Mouse (Mus musculus) retina, embryonic 14.5 days (tissue): ENCODE results near the gene Amph.
A peak's percentile ranks its signal among the peaks of the same experiment; 100 is the strongest.

Experiments
- DNase-seq: peaks from one replicate; pipeline ENCODE4 v3.0.0-alpha.2; 2015; ENCODE audit warnings: low spot score

Amph gene

DNA sequence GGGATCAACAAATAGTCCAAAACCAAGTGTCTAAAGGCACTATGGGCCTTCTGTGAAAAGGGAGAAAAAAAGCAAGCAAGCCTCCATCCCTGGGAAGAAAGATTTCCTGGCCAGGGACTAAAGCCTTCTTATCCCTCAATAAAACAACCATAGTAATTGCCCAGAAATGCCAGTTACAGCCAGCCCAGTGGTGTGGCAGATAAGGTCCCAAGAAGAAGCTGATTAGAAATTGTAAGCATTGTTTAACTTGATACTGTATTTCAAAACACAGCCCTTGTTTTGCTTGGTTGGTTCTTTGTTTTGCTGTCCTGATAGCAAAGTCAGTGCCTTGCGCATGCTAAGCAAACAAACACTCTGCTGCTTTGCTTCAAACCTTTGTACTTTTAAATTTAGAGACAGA lies 191.8 kb downstream of the Amph start:
- no peak for DNase-seq

DNA sequence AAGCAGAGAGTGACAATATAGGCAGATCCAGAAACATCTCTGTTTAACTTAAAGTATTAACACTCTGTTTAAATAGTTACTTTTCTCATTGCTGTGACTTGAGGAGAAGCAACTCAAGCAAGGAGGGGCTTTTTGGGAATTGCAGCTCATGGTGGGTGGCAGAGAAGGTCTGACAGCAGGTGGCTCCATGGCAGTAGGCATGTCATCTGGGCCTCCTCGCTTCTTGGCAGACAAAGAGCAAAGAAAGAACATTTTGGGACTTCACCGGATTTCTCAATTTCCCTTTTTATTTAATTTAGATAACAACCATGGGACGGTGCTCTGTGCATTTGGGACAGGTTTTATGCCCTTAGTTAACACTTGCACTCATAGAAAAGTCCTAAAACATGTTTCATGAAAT lies 195.8 kb downstream of the Amph start:
- no peak for DNase-seq

DNA sequence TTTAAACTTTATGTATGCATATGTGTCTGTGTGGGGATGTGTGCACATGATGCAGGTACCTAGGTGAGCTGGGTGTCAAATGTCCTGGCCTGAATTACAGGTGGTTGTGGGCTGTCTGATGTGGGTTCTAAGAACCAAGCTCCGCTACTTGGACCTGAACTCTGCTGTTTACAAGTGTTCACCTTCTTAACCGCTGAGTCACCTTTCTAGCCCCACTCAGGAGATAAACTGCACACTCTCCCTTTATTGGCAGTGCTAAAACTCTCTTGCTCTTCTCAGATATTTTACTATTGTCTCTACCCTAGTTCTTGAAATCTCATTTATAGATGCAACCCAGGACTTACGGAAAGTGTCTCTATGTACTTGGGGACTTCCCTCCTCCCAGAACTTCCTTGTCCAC lies 199.5 kb downstream of the Amph start:
- no peak for DNase-seq

DNA sequence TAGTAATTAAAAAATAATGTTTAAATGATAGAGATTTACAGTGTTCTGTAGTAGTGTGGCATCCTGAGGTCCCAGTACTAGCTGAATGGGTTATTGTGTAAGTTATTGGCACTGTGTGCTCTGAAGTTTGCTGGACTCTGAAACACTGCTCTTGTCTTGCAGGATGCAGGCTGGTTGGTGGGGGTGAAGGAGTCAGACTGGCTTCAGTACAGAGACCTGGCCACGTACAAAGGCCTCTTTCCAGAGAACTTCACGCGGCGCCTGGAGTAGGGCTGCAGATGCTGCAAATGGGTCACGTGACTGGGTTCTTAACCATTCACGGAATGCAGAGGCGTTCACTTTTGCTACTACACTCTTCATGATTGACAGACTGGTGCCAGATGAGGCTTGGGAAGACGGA lies 201.6 kb downstream of the Amph start:
- DNase-seq = no peak

DNA sequence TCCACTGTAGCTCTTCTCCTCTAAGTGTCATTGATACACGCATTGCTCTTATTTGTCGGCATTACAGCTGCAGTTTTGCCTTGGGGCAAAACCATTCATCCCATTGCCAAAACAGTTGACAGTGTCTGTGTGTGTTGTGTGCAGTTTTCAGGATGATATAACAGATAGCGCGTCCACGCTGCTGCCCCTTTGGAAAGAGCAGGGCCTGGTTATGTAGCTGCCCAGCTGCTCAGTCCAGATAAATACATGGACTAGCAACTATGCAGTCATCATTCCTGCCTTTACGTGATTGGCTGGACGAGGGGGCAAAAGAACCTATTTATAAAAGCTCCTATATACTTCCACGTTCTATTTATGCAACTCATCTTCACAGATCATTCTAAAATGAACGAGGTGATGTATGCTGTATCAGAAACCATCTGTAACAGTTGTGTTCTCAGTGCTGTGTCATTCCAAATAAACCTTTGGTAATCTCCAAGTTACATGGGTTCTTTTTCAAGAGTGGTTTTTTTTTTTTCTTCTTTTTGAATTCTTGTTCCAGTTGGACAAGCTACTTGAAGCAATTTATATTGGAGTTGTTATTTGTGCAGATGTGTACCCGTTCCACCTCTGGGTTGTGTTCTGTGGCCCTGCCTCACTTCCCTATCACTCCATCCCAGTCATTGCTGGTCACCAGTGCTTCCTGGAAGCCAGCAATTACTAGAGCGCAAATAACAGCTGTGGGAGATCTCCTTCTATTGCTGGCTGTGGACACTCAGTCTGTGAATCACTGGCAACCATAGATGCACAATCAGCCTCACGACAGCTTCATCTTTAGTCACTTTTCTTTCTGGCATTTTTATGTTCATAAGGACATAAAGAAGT lies 202.7 kb downstream of the Amph start:
- no peak for DNase-seq

DNA sequence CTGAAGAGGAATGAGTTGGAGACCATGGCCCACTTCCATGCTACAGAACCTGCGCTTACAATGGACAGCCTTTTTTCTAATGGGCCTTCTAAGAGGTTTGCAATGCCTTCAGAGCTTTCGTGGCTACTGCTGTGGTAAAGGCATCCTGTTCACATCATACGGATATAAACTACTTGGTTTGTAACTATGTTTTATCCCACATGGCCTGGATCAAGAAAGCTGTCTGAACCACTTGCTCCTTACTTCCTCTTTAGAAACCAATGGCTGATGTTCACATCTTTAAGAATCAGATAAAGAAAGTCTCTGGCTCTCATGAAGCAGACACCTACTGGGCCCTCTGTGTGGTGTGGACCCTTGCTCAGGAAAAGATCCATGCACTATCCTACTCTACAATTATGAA lies 204.1 kb downstream of the Amph start:
- DNase-seq = no peak

DNA sequence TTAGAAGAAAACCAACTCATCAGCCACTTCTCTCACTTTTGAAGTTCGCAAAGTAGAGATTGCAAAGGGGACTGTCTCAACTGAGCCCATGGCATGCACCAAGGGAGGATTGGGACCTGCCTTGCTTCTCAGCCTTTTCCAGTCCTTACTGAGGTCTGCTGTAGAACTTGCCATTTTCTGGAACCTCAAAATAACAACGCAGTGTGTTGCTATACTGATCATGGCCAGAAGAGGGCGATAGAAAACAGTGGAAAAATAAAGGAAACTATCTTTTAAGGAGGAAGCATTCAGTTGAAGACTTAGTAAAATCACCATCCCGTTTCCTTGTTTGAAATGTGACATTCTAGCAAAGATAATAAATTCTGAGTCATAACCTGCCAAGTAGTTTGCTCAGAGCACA lies 210.5 kb downstream of the Amph start:
- peak; percentile 66 for DNase-seq

DNA sequence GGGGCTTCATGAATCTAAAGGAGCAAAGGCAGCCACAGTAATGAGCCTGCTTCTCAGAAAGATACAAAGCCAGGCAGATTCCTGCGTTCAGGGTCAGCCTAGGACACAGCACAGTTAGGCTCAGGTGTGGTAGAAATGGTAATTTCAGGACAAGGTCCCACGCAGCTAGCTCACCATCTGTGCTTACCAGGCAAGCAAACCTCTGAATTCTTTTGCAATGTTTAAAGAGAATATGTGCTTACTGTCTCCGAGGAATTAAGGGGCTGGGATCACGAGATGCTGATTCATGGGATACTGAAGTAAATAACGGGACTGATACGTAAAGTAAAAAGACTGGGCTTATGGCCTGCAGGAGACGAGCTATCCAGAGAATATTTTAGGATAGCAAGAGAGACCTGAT lies 212.6 kb downstream of the Amph start:
- DNase-seq = no peak

DNA sequence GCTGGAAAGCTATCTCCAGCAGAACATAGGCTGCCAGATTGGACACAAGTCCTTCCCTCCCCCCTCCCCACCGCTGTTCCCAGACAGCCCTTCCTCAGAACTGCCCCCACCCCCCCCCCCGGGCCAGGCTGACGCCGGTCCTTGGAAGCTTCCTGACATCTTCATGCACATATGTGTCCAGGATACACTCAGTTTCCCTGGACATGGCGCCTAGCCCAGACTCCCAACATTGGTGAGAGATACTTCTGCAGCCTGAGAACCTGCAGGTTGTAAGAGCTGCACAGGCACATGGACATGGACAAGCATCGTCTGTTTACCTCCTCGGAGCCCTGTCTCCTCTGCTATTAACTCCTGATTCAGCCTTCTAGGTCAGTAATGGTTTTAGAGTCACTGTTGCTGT lies 213.1 kb downstream of the Amph start:
- DNase-seq = no peak

DNA sequence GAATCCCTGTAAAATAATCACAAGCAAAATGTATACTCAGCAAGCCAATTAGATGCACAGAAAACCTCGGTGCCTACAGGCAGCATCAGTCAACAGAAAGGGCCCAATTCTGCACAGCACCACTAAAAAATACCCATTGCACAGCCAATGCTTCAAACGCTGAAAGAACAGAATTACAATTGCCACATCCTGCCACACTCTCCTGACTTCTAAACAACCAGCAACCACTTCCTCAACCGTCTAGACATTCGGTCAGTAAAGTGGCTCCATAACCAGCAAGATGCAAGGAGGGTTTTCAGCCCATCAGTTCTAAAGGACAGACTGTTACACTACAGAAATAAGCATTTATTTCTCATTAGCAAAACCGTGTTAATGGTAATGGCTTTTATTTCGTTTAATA lies 214.1 kb downstream of the Amph start:
- DNase-seq = no peak

DNA sequence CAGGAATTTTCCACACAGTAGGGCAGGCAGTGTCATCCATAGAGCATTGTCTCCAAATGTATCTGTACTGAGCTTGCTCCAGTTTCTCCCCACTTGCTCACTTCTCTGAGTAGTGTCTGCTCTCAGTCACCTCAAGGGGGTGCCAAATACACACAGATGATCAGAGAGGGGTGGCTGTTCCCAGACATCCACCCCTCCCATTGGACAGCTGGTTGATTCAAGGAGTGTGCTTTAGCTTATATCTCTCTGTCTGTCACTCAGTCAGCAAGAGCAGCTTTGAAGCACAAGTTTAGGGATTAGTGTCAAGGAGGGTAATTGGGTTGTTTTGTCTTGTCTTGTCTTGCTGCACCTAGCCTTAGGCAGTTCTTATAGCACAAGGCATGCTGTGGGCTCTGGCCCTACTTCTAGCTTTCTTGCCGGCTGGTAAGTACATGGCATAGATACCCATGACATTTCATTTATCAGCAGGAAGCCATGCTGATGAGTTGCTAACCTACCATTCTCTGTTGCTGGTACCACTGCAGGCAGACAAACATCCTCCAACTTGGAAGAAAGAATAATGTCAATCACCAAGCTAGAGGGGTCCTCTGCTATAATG lies 229.8 kb downstream of the Amph start:
- peak; percentile 82 for DNase-seq

DNA sequence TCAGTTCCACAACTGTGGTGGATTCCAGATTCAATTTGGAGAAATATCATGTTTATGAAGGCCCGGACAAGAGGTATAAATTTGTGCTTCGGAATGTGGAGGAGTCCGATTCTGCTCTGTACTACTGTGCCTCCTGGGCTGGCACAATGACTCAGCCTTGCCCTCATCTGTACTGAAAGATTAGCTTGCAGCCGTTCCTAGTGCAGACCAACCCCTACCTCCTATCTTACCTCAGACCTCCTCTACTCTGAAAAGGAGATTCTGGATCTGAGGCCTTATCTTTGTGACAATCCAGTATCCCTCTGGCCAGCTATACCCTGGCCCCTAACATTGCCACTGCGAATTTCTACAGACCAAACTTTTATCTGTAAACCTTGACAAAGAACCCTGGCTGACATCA lies 230.3 kb downstream of the Amph start:
- DNase-seq = no peak

DNA sequence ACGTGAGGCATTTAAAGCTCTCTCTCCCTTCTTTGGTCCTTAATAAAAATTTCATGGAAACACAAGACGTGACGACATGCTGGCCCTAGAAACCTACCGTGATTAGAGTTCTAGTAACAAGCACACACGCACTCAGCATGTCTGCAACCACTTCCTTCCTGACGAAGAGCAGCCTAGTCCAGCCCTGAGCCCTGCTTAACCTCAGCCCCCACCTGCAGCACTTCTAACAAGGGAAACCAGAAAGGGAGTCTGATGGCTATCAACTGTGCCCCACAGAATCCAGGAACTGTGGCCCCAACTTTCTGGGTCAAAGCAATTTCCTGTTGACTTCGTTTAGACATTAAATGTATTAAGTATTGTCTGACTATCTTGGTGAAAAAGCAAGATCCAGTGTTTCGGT lies 234.3 kb downstream of the Amph start:
- DNase-seq = no peak

DNA sequence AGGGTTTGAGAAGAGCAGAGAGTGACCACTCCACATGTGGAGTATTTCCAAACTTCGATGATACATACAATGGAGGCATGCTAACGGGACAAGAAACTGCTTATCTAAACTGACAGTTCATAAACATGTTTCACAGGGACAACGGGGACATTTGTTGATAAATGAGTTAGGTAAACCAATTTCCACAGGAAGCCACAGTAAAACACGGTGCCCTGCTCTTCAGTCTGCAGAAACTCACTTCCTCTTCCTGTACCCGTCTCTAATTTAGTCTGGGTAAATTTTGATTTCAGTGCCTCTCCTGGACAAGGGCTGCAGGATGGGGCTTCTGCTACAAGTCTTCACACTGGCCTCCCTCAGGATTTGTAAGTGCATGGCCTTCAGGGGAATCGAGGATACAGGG lies 242.0 kb downstream of the Amph start:
- DNase-seq = no peak

DNA sequence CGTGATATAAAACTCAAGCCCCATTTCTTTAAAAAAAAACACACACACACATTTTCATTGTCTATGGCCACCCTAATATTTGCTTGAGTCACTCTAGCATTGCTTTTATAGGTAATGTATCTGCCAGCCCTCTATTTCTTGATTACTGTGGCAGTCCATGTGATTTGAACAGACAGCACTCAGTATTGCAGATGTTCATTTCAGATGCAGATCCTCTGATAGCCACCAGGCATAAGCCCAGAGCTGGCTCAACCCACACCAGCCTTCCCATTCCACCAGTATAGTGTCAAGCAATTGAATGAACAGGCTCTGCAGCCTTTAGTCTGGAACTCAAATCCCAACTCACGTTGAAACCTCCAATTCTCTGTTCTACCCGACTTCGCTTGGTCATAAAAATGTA lies 246.8 kb downstream of the Amph start:
- no peak for DNase-seq

DNA sequence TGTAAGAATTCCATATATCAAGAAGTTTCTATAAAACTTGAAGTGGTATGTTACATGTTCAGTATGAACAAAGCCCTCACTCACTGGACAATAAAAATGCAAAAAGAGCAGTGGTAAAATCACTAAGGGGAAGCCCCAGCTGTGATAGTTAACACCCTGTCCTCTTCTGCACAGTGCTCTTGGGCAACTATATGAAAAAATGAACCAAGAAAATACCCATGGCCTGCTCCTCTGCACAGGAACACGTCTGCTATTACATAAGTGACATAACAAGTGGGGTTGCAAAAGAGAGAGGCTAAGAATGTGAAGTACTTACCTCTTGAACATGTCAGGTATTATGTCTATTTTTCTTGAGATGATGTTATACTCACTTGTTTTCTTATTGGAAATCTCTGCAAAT lies 247.5 kb downstream of the Amph start:
- DNase-seq = no peak
